Mouse (Mus musculus) MEL (cell line): ENCODE data around the gene Cyp4x1. TPM values are rescaled to one million over a fixed set of nuclear protein-coding genes. Genes with fewer than 3 reads are reported as not detected.

Source experiments
- DNase-seq: peaks from one replicate; pipeline ENCODE4 v3.0.0; 2011; ENCODE audit warnings: low read depth, low spot score
- H3K27ac ChIP-seq: 2 replicates; pipeline ENCODE4 v1.5.1; 2012; ENCODE audit warnings: low read depth, mild to moderate bottlenecking, control low read depth, low read length, moderate library complexity; ENCODE audit not compliant: control insufficient read depth
- H3K27me3 ChIP-seq, 2 experiments: fragments of 150-350 bp in 1 of 2; sonication (generic) in 1 of 2; 2 replicates each; pipeline ENCODE4 v1.6.1; 2012; ENCODE audit warnings: low read length in 2 of 2, mild to moderate bottlenecking in 2 of 2, improper control_type of control experiment in 1 of 2, moderate library complexity in 1 of 2; ENCODE audit not compliant: insufficient read depth in 2 of 2, control insufficient read depth in 1 of 2
- H3K36me3 ChIP-seq, 2 experiments: 2 replicates each; pipeline ENCODE4 v1.6.1; 2012 to 2014; ENCODE audit warnings: low read length in 2 of 2, improper control_type of control experiment in 1 of 2, inconsistent platforms in 1 of 2, mild to moderate bottlenecking in 1 of 2; ENCODE audit not compliant: insufficient read depth in 2 of 2, control insufficient read depth in 1 of 2
- H3K4me1 ChIP-seq, 2 experiments: fragments of 150-350 bp in 1 of 2; sonication (generic) in 1 of 2; 2 replicates each; pipeline ENCODE4 v1.6.1; 2012; ENCODE audit warnings: low read length in 2 of 2, improper control_type of control experiment in 1 of 2, mild to moderate bottlenecking in 1 of 2; ENCODE audit not compliant: insufficient read depth in 2 of 2, control insufficient read depth in 1 of 2
- H3K4me3 ChIP-seq, 2 experiments: fragments of 150-350 bp in 1 of 2; sonication (generic) in 1 of 2; 2 replicates each; pipeline ENCODE4 v1.5.1; 2012; ENCODE audit warnings: low read depth in 2 of 2, low read length in 2 of 2, mild to moderate bottlenecking in 2 of 2, moderate library complexity in 2 of 2, control low read depth in 1 of 2, improper control_type of control experiment in 1 of 2; ENCODE audit not compliant: control insufficient read depth in 1 of 2, insufficient read depth in 1 of 2
- H3K79me2 ChIP-seq: 2 replicates; pipeline ENCODE4 v1.6.1; 2012; ENCODE audit warnings: mild to moderate bottlenecking, low read length, moderate library complexity; ENCODE audit not compliant: control insufficient read depth, poor library complexity, insufficient read depth
- H3K9ac ChIP-seq: 2 replicates; pipeline ENCODE4 v1.6.1; 2012; ENCODE audit warnings: low read depth, mild to moderate bottlenecking, control low read depth, low read length, moderate library complexity; ENCODE audit not compliant: control insufficient read depth, poor library complexity, severe bottlenecking
- H3K9me3 ChIP-seq: fragments of 150-350 bp; sonication (generic); replicated peaks from 2 replicates; pipeline ENCODE4 v1.6.1; 2012; ENCODE audit warnings: mild to moderate bottlenecking, low read length, improper control_type of control experiment, moderate library complexity; ENCODE audit not compliant: insufficient read depth
- BHLHE40 ChIP-seq: IDR thresholded peaks from 2 replicates; pipeline ENCODE4 v1.6.1; 2012; ENCODE audit warnings: low read depth, mild to moderate bottlenecking, inconsistent platforms, low read length, improper control_type of control experiment, borderline replicate concordance
- CHD1 ChIP-seq: IDR thresholded peaks from 2 replicates; pipeline ENCODE4 v1.6.1; 2012; ENCODE audit warnings: low read depth, mild to moderate bottlenecking, inconsistent platforms, low read length, improper control_type of control experiment
- CHD2 ChIP-seq: IDR thresholded peaks from 2 replicates; pipeline ENCODE4 v1.6.1; 2011; ENCODE audit warnings: low read length, improper control_type of control experiment
- ELF1 ChIP-seq: IDR thresholded peaks from 2 replicates; pipeline ENCODE4 v1.6.1; 2014; ENCODE audit warnings: low read depth, mild to moderate bottlenecking, inconsistent platforms, low read length, improper control_type of control experiment, moderate library complexity
- EP300 ChIP-seq, 2 experiments: IDR thresholded peaks; 2 replicates each; pipeline ENCODE4 v1.6.1; 2011; ENCODE audit warnings: improper control_type of control experiment in 2 of 2, low read length in 2 of 2, low read depth in 1 of 2, mild to moderate bottlenecking in 1 of 2
- ETS1 ChIP-seq: IDR thresholded peaks from 2 replicates; pipeline ENCODE4 v1.6.1; 2012; ENCODE audit warnings: low read depth, mild to moderate bottlenecking, inconsistent platforms, low read length, improper control_type of control experiment, moderate library complexity
- GATA1 ChIP-seq: IDR thresholded peaks from 2 replicates; pipeline ENCODE4 v1.6.1; 2011; ENCODE audit warnings: low read depth, low read length, improper control_type of control experiment
- HCFC1 ChIP-seq: IDR thresholded peaks from 2 replicates; pipeline ENCODE4 v1.6.1; 2012; ENCODE audit warnings: low read depth, mild to moderate bottlenecking, inconsistent platforms, low read length, improper control_type of control experiment, moderate library complexity
- JUND ChIP-seq: IDR thresholded peaks from 2 replicates; pipeline ENCODE4 v1.6.1; 2011; ENCODE audit warnings: low read depth, mild to moderate bottlenecking, improper control_type of control experiment, low read length
- MAFK ChIP-seq: IDR thresholded peaks from 2 replicates; pipeline ENCODE4 v1.6.1; 2011; ENCODE audit warnings: low read depth, mild to moderate bottlenecking, low read length, improper control_type of control experiment, borderline replicate concordance
- MAX ChIP-seq: IDR thresholded peaks from 2 replicates; pipeline ENCODE4 v1.6.1; 2011; ENCODE audit warnings: low read length, improper control_type of control experiment
- MEF2A ChIP-seq: IDR thresholded peaks from 2 replicates; pipeline ENCODE4 v1.6.1; 2014; ENCODE audit warnings: low read depth, mild to moderate bottlenecking, inconsistent platforms, low read length, improper control_type of control experiment; ENCODE audit not compliant: poor library complexity, insufficient replicate concordance, severe bottlenecking; ENCODE audit errors: extremely low read depth
- MXI1 ChIP-seq: IDR thresholded peaks from 2 replicates; pipeline ENCODE4 v1.6.1; 2011; ENCODE audit warnings: mild to moderate bottlenecking, low read depth, low read length, improper control_type of control experiment
- MYB ChIP-seq: IDR thresholded peaks from 2 replicates; pipeline ENCODE4 v1.6.1; 2011; ENCODE audit warnings: mild to moderate bottlenecking, low read depth, low read length, improper control_type of control experiment
- MYC ChIP-seq: IDR thresholded peaks from 2 replicates; pipeline ENCODE4 v1.6.1; 2011; ENCODE audit warnings: low read depth, mild to moderate bottlenecking, low read length, improper control_type of control experiment, moderate library complexity
- NELFE ChIP-seq: IDR thresholded peaks from 2 replicates; pipeline ENCODE4 v1.6.1; 2011; ENCODE audit warnings: low read depth, low read length, improper control_type of control experiment
- NRF1 ChIP-seq: IDR thresholded peaks from 2 replicates; pipeline ENCODE4 v1.6.1; 2014; ENCODE audit warnings: low read depth, mild to moderate bottlenecking, inconsistent platforms, low read length, improper control_type of control experiment, moderate library complexity; ENCODE audit not compliant: poor library complexity, insufficient read depth, severe bottlenecking
- POLR2A ChIP-seq, 2 experiments: IDR thresholded peaks; 2 replicates each; pipeline ENCODE4 v1.6.1; 2011 to 2012; ENCODE audit warnings: low read length in 2 of 2, mild to moderate bottlenecking in 2 of 2, control low read depth in 1 of 2, improper control_type of control experiment in 1 of 2, low read depth in 1 of 2, moderate library complexity in 1 of 2; ENCODE audit not compliant: control insufficient read depth in 1 of 2, insufficient read depth in 1 of 2, poor library complexity in 1 of 2
- RAD21 ChIP-seq: IDR thresholded peaks from 2 replicates; pipeline ENCODE4 v1.6.1; 2011; ENCODE audit warnings: mild to moderate bottlenecking, low read depth, low read length, improper control_type of control experiment
- SIN3A ChIP-seq: IDR thresholded peaks from 2 replicates; pipeline ENCODE4 v1.6.1; 2012; ENCODE audit warnings: low read length, improper control_type of control experiment, inconsistent platforms
- TAL1 ChIP-seq: IDR thresholded peaks from 2 replicates; pipeline ENCODE4 v1.6.1; 2012; ENCODE audit warnings: mild to moderate bottlenecking, inconsistent platforms, low read length, moderate library complexity, mixed read lengths
- TBP ChIP-seq: IDR thresholded peaks from 2 replicates; pipeline ENCODE4 v1.8.0; 2011; ENCODE audit warnings: low read depth, low read length, improper control_type of control experiment
- UBTF ChIP-seq: IDR thresholded peaks from 2 replicates; pipeline ENCODE4 v1.6.1; 2012; ENCODE audit warnings: low read depth, mild to moderate bottlenecking, inconsistent platforms, low read length, improper control_type of control experiment, moderate library complexity, borderline replicate concordance; ENCODE audit not compliant: insufficient read depth
- USF1 ChIP-seq: IDR thresholded peaks from 2 replicates; pipeline ENCODE4 v1.6.1; 2014; ENCODE audit warnings: low read depth, mild to moderate bottlenecking, inconsistent platforms, low read length, improper control_type of control experiment, moderate library complexity
- ZKSCAN1 ChIP-seq: IDR thresholded peaks from 2 replicates; pipeline ENCODE4 v1.6.1; 2012; ENCODE audit warnings: low read depth, mild to moderate bottlenecking, inconsistent platforms, low read length, improper control_type of control experiment, moderate library complexity
- ZNF384 ChIP-seq: IDR thresholded peaks from 2 replicates; pipeline ENCODE4 v1.6.1; 2012; ENCODE audit warnings: low read depth, mild to moderate bottlenecking, inconsistent platforms, low read length, improper control_type of control experiment
- polyA plus RNA-seq, 2 experiments: library from polyadenylated mRNA; stranded (reverse) in 1 of 2; unstranded in 1 of 2; fragments of >175 nt in 1 of 2; fragments of >200 nt in 1 of 2; gene quantifications; 2 replicates each; pipeline versions ENCODE4 v1.2.1 to v1.2.4; 2012; ENCODE audit warnings: low replicate concordance in 2 of 2, low read depth in 1 of 2; ENCODE audit not compliant: insufficient read length in 2 of 2, insufficient read depth in 1 of 2, missing spikeins in 1 of 2
- total RNA-seq: library from RNA; depleted of rRNA; stranded (reverse); fragments of 300-350 nt; gene quantifications from 2 replicates; pipeline ENCODE4 v1.2.3, GENCODE M21; 2012

The Cyp4x1 gene
- total and polyA plus RNA-seq, 3 experiments = 0.04 to 0.47 TPM; not detected in 1

- peak overlapping the region; percentile 73 to 97 for H3K4me3 ChIP-seq
- peak; percentile 94 for TF ChIP-seq ZNF384
- peak; percentile 9 to 47; a peak in 2 of 4 replicates for TF ChIP-seq POLR2A (IDR thresholded peaks at IDR 0.05; ENCODE audit: control insufficient read depth in 1 of 2, insufficient read depth in 1 of 2, low read depth in 1 of 2, low read length in 2 of 2, poor library complexity in 1 of 2)
- no peak for TF ChIP-seq ZKSCAN1
- TF ChIP-seq SIN3A = peak; percentile 31
- TF ChIP-seq MYB = no peak
- TF ChIP-seq MEF2A = no peak
- TF ChIP-seq TBP = no peak
- TF ChIP-seq EP300 (IDR thresholded peaks at IDR 0.05; ENCODE audit: low read depth in 1 of 2, low read length in 2 of 2) = no peak
- TF ChIP-seq RAD21 = no peak
- no peak for TF ChIP-seq TAL1
- no peak; the same call in 1 of the 2 replicates for TF ChIP-seq NELFE
- no peak for TF ChIP-seq UBTF
- no peaks in the 10 kb centered on the region for H3K27me3 ChIP-seq
- H3K9me3 ChIP-seq = no peaks in the 10 kb centered on the region
- DNase-seq = peak; percentile 72
- peak overlapping the region; percentile 77 for H3K9ac ChIP-seq
- peaks cover 0 to 27% of the 10 kb centered on the region in 2 experiments; a peak in 2 of 4 replicates for H3K36me3 ChIP-seq
- H3K79me2 ChIP-seq = peaks cover 57% of the 10 kb centered on the region
- peaks cover 10 to 27% of the 10 kb centered on the region in 2 experiments for H3K4me1 ChIP-seq
- H3K27ac ChIP-seq = peak overlapping the region; percentile 80
These were observed 76.3 kb downstream of the Cyp4x1 start for GRCm38 (mm10) chr4:115057674-115058316.

GRCm38 (mm10) chr4:115056921-115057673 lies 77.0 kb downstream of the Cyp4x1 start:
- H3K4me1 ChIP-seq = peaks cover 10 to 27% of the 10 kb centered on the region in 2 experiments
- H3K27ac ChIP-seq = peak overlapping the region; percentile 80
- no peaks in the 10 kb centered on the region for H3K27me3 ChIP-seq
- H3K79me2 ChIP-seq = peaks cover 50% of the 10 kb centered on the region
- H3K9ac ChIP-seq = peak overlapping the region; percentile 77
- H3K4me3 ChIP-seq = peak overlapping the region; percentile 73 to 97
- H3K36me3 ChIP-seq = peaks cover 0 to 27% of the 10 kb centered on the region in 2 experiments; a peak in 2 of 4 replicates
- peak; percentile 88 for DNase-seq
- no peaks in the 10 kb centered on the region for H3K9me3 ChIP-seq
- peak; percentile 27; the same call in 1 of the 2 replicates for TF ChIP-seq ELF1
- 0 out of 2 replicates have a peak, but pooled peaks have one; percentile 9 for TF ChIP-seq ETS1
- peak; percentile 47; the same call in 1 of the 2 replicates for TF ChIP-seq NRF1
- TF ChIP-seq USF1 = no peak
- TF ChIP-seq MAX = no peak; the same call in 1 of the 2 replicates
- TF ChIP-seq TAL1 = no peak
- TF ChIP-seq GATA1 = no peak
- peak; percentile 85 for TF ChIP-seq MXI1
- no peak for TF ChIP-seq JUND
- TF ChIP-seq SIN3A = peak; percentile 82
- peak; percentile 36; the same call in 1 of the 2 replicates for TF ChIP-seq TBP
- TF ChIP-seq ZKSCAN1 = no peak
- no peak for TF ChIP-seq CHD2
- TF ChIP-seq UBTF = no peak
- TF ChIP-seq ZNF384 = peak; percentile 3; the same call in 1 of the 2 replicates
- TF ChIP-seq MYC = 0 out of 2 replicates have a peak, but pooled peaks have one; percentile 22
- TF ChIP-seq CHD1 = peak; percentile 98
- peak; percentile 7; the same call in 1 of the 2 replicates for TF ChIP-seq MYB
- peak in 1 of 2 experiments; percentile 59 for TF ChIP-seq POLR2A (IDR thresholded peaks at IDR 0.05; ENCODE audit: control insufficient read depth in 1 of 2, insufficient read depth in 1 of 2, low read depth in 1 of 2, low read length in 2 of 2, poor library complexity in 1 of 2)
- peak; percentile 48; the same call in 1 of the 2 replicates for TF ChIP-seq HCFC1
- peak; percentile 36; the same call in 1 of the 2 replicates for TF ChIP-seq MAFK
- TF ChIP-seq BHLHE40 = peak; percentile 5; the same call in 1 of the 2 replicates
